ENCODE assay signal across 23 mouse cellular contexts in genomic region chr1:192052461-192052860, GRCm38 (mm10).
"Had no signal": no experiment of that assay in that cellular context is flagged by ENCODE, and none has a peak within 500 bp of the region (broad histone marks: within the 10 kb centered on the region; RNA-seq: fewer than 3 reads in every experiment).

No protein-coding gene starts in this region.

- H3K36me3 ChIP-seq: limb, embryonic 10.5 days; midbrain, embryonic 10.5 days; midbrain, embryonic 15.5 days; neural tube, embryonic 12.5 days; neural tube, embryonic 15.5 days; stomach, embryonic 15.5 days had no signal

- ATAC-seq: inflammation-experienced regulatory T-cells, adult 6 months; intestine, embryonic 16.5 days; liver, embryonic 12.5 days; midbrain, embryonic 15.5 days had no signal

- H3K27ac ChIP-seq: limb, embryonic 10.5 days; limb, embryonic 13.5 days; liver, embryonic 12.5 days; liver, embryonic 15.5 days; lung, embryonic 15.5 days; midbrain, embryonic 10.5 days; midbrain, embryonic 15.5 days; neural tube, embryonic 12.5 days; neural tube, embryonic 15.5 days; stomach, embryonic 15.5 days had no signal

- H3K9me3 ChIP-seq: limb, embryonic 10.5 days; limb, embryonic 13.5 days; liver, embryonic 12.5 days; liver, embryonic 15.5 days; lung, embryonic 15.5 days; megakaryocyte, embryonic 14.5 days; midbrain, embryonic 10.5 days; midbrain, embryonic 15.5 days; neural tube, embryonic 12.5 days; neural tube, embryonic 15.5 days; stomach, embryonic 15.5 days had no signal

- H3K9ac ChIP-seq: limb, embryonic 13.5 days; liver, embryonic 12.5 days; liver, embryonic 15.5 days; lung, embryonic 15.5 days; midbrain, embryonic 15.5 days; neural tube, embryonic 12.5 days; neural tube, embryonic 15.5 days; stomach, embryonic 15.5 days had no signal

- H3K4me3 ChIP-seq: limb, embryonic 10.5 days; limb, embryonic 13.5 days; liver, embryonic 12.5 days; liver, embryonic 15.5 days; lung, embryonic 15.5 days; midbrain, embryonic 10.5 days; midbrain, embryonic 15.5 days; neural tube, embryonic 12.5 days; neural tube, embryonic 15.5 days; stomach, embryonic 15.5 days had no signal

- H3K4me2 ChIP-seq: limb, embryonic 13.5 days; liver, embryonic 12.5 days; liver, embryonic 15.5 days; lung, embryonic 15.5 days; midbrain, embryonic 15.5 days; neural tube, embryonic 12.5 days; neural tube, embryonic 15.5 days; stomach, embryonic 15.5 days had no signal

- H3K27me3 ChIP-seq: limb, embryonic 13.5 days; liver, embryonic 12.5 days; liver, embryonic 15.5 days; lung, embryonic 15.5 days; megakaryocyte, embryonic 14.5 days; midbrain, embryonic 15.5 days; neural tube, embryonic 12.5 days; neural tube, embryonic 15.5 days; stomach, embryonic 15.5 days had no signal

- DNase-seq: kidney, adult 18-20 months; kidney, adult 9 months; kidney, postnatal 14 days; liver; lung, adult 18-20 months; lung, postnatal 10 days; spleen, adult 18-20 months; thymus, adult 2 months; thymus, postnatal 14 days; thymus, postnatal 4 days had no signal

- H3K4me1 ChIP-seq: limb, embryonic 10.5 days; limb, embryonic 13.5 days; liver, embryonic 12.5 days; liver, embryonic 15.5 days; lung, embryonic 15.5 days; midbrain, embryonic 10.5 days; midbrain, embryonic 15.5 days; neural tube, embryonic 12.5 days; neural tube, embryonic 15.5 days; stomach, embryonic 15.5 days had no signal
